Mouse (Mus musculus) liver, adult 2 months (tissue): ENCODE measurements around the gene Plpp7. TPM values are rescaled to one million over a fixed set of nuclear protein-coding genes. Genes with fewer than 3 reads are reported as not detected.

ENCODE experiments used
- DNase-seq: peaks from one replicate; pipeline ENCODE4 v3.0.0-alpha.2; 2011; ENCODE audit warnings: low read depth, low spot score; ENCODE audit errors: extremely low read depth
- H3K27ac ChIP-seq: fragments of 200-500 bp; replicated peaks from 2 replicates; pipeline ENCODE4 v1.5.1; 2012; ENCODE audit warnings: low read depth, mild to moderate bottlenecking, control low read depth, inconsistent platforms, low read length; ENCODE audit not compliant: insufficient read depth
- H3K27me3 ChIP-seq: fragments of 200-500 bp; 2 replicates; pipeline ENCODE4 v1.6.1; 2012; ENCODE audit warnings: mild to moderate bottlenecking, moderate library complexity, low read length, inconsistent platforms; ENCODE audit not compliant: control insufficient read depth, insufficient read depth
- H3K36me3 ChIP-seq: fragments of 200-500 bp; 2 replicates; pipeline ENCODE4 v1.6.1; 2012; ENCODE audit warnings: low read length, inconsistent platforms; ENCODE audit not compliant: control insufficient read depth, insufficient read depth
- H3K4me1 ChIP-seq: fragments of 200-500 bp; 2 replicates; pipeline ENCODE4 v1.6.1; 2011; ENCODE audit warnings: low read length; ENCODE audit not compliant: control insufficient read depth, insufficient read depth
- H3K4me3 ChIP-seq: fragments of 200-500 bp; 2 replicates; pipeline ENCODE4 v1.5.1; 2011; ENCODE audit warnings: low read depth, mild to moderate bottlenecking, control low read depth, low read length, moderate library complexity; ENCODE audit not compliant: insufficient read depth
- H3K79me2 ChIP-seq: fragments of 200-500 bp; 2 replicates; pipeline ENCODE4 v1.6.1; 2012; ENCODE audit warnings: inconsistent platforms, mild to moderate bottlenecking, low read length, moderate library complexity; ENCODE audit not compliant: control insufficient read depth, insufficient read depth
- H3K9ac ChIP-seq: fragments of 200-500 bp; 2 replicates; pipeline ENCODE4 v1.6.1; 2012; ENCODE audit warnings: low read depth, mild to moderate bottlenecking, control low read depth, inconsistent platforms, low read length
- CTCF ChIP-seq: fragments of 200-500 bp; IDR thresholded peaks from 2 replicates; pipeline ENCODE4 v1.5.1; 2011; ENCODE audit warnings: low read depth, low read length, control low read depth
- POLR2A ChIP-seq: fragments of 200-500 bp; IDR thresholded peaks from 2 replicates; pipeline ENCODE4 v1.6.1; 2011; ENCODE audit warnings: low read length, control low read depth; ENCODE audit not compliant: insufficient read depth; ENCODE audit errors: extremely low read depth
- WGBS: fragments of 180-500 bp; shearing (Covaris S2); methylation state at CpG from one replicate; pipeline ENCODE4 v1.1.7; 2018; 5-methylcytosine and 5-hydroxymethylcytosine counted together
- polyA plus RNA-seq: library from polyadenylated mRNA; depleted of rRNA; stranded (reverse); fragments of >200 nt; gene quantifications from 2 replicates; pipeline ENCODE4 v1.2.3, GENCODE M21; 2012
- total RNA-seq: library from RNA; depleted of rRNA; stranded (reverse); fragments of >200 nt; gene quantifications from 2 replicates; pipeline ENCODE4 v1.2.3, GENCODE M21; 2014

Plpp7 gene
- total and polyA plus RNA-seq, 2 experiments, result 0.37 to 2.3 TPM

DNA sequence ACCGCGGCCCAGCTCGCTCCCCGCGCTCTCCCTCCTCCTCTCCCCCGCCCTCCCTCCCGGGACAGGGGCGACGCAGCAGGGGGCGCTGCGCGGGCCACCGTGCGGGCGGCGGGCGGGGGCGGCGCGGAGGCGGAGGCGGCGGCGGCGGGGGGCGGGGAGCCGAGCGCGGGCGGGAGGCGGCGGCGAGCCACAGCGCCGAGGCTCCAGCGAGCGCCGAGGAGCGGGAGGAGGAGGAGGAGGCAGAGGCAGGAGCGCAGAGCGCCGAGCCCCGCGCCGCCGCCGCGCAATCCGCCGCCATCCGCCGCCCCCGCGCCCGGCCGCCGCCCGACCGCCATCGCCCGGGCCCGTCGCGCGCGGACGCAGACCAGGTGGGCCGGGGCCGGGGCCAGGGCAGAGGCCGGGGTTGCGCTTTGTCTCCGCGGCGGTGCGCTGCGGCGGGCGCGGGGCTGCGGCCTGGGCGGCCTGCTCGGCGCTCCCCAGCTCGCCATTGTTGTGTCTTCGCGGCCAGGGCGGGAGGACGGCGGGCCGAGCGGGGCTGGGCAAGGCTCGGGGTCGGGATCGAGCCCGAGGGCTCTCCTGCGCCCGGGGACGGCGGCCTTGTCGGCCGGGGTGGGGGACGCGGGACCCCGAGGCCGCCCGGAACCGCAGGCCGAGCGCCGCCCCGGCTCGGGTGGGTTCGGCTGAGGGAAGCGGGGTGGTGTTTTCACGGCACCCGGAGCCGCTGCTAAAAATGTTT lies 55.8 kb downstream of the Plpp7 start, which contains the start of gene Prrc2b:
Gene Prrc2b (plus strand): TSS at position 159 of the 736 bp plus-strand sequence.
- Histone ChIP-seq H3K4me1 (peaks cover 30% of the 10 kb centered on the region), H3K4me3 (peak within 1 kb of the TSS; percentile 94), H3K36me3 (no peaks in the 10 kb centered on the region), H3K9ac (peak within 1 kb of the TSS; percentile 99), H3K27me3 (no peaks in the 10 kb centered on the region), H3K79me2 (peaks cover 21% of the 10 kb centered on the region), H3K27ac (peak within 1 kb of the TSS; percentile 87)
- TF ChIP-seq POLR2A, result peak; percentile 63; the same call in 1 of the 2 replicates
- no peak for TF ChIP-seq CTCF
- DNase-seq, result no peak
- 6% methylated on average over 85 of the region's 117 CpGs for WGBS

DNA sequence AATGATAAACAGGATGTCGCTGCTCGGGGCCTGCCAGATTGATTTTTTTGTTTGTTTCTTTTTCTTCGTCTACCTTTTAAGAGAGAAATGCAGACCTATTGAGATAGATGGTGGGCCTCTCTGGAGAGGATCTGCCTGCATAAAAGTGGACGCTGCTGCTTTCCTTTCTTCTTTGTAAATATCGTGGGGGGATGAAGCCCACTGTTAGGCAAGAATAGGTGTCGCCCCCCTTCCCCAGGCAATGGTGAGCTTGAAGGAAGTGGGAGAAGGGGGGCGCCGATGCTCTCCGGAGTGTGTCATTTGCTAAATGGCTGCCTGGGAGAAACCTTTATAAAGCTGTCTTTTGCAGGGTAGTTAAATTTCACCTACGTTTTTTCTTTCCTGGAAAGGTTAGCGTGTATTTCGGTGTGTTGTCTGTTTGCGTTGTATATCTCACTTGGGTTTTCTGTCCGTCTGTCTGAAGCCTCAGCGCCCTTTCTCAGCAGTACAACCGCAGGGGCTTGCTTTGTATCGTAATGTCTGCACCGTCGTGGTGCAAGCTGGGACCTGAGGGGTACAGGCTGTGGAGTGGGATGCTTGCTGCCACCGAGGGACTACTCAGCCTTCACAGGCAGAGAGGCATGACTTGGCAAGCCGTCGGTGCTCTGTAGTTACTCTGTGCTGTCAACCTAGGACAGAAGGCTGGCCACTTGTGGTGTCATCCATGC lies 56.5 kb downstream of the Plpp7 start:
- Histone ChIP-seq H3K27ac (peak overlapping the region; percentile 87), H3K79me2 (peaks cover 28% of the 10 kb centered on the region), H3K27me3 (no peaks in the 10 kb centered on the region), H3K4me3 (peak overlapping the region; percentile 94), H3K9ac (peak overlapping the region; percentile 99), H3K36me3 (no peaks in the 10 kb centered on the region), H3K4me1 (peaks cover 36% of the 10 kb centered on the region)
- under 1% methylated on average over 22 of the region's 22 CpGs for WGBS
- TF ChIP-seq POLR2A, result no peak
- no peak for TF ChIP-seq CTCF
- DNase-seq, result peak; percentile 63

DNA sequence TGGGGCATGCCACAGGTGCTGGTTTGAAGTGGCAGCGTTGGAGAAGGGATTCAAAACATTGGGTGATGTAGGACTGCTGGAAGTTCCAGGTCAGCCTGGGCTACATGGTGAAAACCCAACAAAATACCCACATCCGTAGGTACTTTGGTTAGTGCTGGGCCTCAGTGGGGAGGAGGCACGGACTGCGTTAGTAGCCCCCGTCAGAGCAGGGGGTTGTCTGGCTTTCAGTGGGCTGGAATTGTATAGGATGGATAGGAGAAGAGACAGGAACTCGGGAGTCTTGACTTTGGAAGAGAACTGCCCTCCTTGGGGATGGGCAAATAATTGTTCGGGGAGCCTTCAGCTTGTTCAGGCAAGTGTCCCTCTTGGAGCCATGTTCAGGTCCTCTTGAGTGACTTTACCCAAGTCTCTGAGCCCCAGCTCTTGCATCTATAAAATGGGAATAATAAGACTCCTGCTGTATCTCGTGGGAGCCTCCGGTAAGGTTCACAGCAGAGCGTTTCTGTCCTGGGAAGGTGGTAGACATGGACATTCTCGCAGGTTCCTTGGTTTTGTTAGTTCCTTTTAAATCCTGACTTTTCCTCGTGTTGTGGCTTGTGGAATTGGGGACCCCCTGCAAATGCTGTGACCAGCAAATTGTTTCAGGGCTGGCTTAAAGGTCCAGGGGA lies 57.2 kb downstream of the Plpp7 start:
- no peaks in the 10 kb centered on the region for H3K27me3 ChIP-seq
- TF ChIP-seq POLR2A (no peak), CTCF (no peak)
- H3K4me3 ChIP-seq, result peak overlapping the region; percentile 94
- no peak for DNase-seq
- H3K27ac ChIP-seq, result peak overlapping the region; percentile 87
- peaks cover 39% of the 10 kb centered on the region for H3K4me1 ChIP-seq
- no peaks in the 10 kb centered on the region for H3K36me3 ChIP-seq
- H3K9ac ChIP-seq, result peak overlapping the region; percentile 99
- whole genome bisulfite sequencing, result 12% methylated on average over 12 of the region's 12 CpGs
- H3K79me2 ChIP-seq, result peaks cover 35% of the 10 kb centered on the region

DNA sequence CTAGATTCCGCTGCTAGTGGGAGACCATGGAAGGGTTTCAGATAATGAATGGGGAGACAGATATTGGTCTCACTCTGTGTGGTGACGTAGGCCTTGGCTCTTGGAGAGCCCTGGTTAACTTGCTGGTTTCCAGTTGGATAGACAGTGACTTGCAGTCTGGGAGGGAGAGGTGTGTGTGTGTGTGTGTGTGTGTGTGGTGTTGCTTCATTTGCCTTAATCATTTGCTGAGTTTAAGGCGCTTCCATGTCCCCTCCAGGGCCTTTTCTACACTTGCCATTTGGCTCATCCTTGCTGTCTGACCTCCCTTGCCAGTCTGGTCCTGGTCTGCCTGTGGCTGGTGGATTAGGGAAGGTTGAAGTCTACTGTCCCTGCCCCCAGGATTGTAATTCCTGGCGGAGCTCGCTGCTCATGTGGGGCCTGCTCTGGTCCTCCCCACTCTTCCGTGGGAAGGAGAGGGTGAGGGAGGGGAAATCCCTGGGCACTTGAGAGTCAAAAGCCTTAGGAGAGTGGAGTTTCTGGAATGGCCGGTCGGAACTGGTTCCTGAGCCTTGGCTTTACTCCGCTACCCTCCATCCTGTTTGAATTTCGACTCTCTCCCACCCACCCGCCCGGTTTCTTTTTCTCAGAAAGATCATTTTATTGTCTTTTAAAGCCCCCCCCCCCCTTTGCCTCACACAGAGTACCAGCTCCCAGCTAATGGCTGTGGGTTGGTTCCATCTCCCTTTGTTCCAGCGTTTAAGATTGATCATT lies 57.9 kb downstream of the Plpp7 start:
- 14% methylated on average over 13 of the region's 13 CpGs for WGBS
- Histone ChIP-seq H3K36me3 (no peaks in the 10 kb centered on the region), H3K4me1 (peaks cover 40% of the 10 kb centered on the region), H3K79me2 (peaks cover 35% of the 10 kb centered on the region), H3K27me3 (no peaks in the 10 kb centered on the region), H3K4me3 (peak overlapping the region; percentile 3; the same call in 1 of the 2 replicates), H3K27ac (peak overlapping the region; percentile 87), H3K9ac (0 out of 2 replicates have a peak overlapping the region, but pooled peaks have one; percentile 0)
- DNase-seq, result peak; percentile 64
- TF ChIP-seq CTCF (no peak), POLR2A (no peak)

DNA sequence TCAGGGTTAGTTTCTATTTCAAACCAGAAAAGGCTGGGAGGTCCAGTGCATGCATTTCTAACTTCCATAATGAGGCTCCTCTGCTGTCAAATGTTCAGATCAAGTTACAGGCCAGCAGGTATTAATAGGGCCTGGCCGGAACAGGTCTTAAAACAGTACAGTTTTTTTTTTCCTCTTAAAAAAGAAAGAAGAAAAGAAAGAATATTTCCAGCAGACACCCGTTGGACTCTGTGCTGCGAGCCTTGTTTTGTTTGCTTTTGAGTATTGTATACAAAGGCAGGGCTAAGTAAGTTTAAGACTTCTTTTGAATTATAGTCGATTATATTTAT lies 58.4 kb downstream of the Plpp7 start:
- TF ChIP-seq POLR2A (no peak), CTCF (no peak)
- H3K4me3 ChIP-seq, result no peak overlapping the region
- H3K27me3 ChIP-seq, result no peaks in the 10 kb centered on the region
- WGBS, result 8% methylated on average over 4 of the region's 4 CpGs
- H3K9ac ChIP-seq, result no peak overlapping the region
- peak; percentile 46 for DNase-seq
- H3K79me2 ChIP-seq, result peaks cover 39% of the 10 kb centered on the region
- no peaks in the 10 kb centered on the region for H3K36me3 ChIP-seq
- peak overlapping the region; percentile 69 for H3K27ac ChIP-seq
- peaks cover 44% of the 10 kb centered on the region for H3K4me1 ChIP-seq
